Mouse (Mus musculus) ovary, adult 18-20 months (tissue): Measurements from ENCODE around the gene Abhd17a.

Experiments
- DNase-seq: peaks from one replicate; pipeline ENCODE4 v3.0.0; 2022; ENCODE audit warnings: low spot score, mixed read lengths

Abhd17a gene

DNA sequence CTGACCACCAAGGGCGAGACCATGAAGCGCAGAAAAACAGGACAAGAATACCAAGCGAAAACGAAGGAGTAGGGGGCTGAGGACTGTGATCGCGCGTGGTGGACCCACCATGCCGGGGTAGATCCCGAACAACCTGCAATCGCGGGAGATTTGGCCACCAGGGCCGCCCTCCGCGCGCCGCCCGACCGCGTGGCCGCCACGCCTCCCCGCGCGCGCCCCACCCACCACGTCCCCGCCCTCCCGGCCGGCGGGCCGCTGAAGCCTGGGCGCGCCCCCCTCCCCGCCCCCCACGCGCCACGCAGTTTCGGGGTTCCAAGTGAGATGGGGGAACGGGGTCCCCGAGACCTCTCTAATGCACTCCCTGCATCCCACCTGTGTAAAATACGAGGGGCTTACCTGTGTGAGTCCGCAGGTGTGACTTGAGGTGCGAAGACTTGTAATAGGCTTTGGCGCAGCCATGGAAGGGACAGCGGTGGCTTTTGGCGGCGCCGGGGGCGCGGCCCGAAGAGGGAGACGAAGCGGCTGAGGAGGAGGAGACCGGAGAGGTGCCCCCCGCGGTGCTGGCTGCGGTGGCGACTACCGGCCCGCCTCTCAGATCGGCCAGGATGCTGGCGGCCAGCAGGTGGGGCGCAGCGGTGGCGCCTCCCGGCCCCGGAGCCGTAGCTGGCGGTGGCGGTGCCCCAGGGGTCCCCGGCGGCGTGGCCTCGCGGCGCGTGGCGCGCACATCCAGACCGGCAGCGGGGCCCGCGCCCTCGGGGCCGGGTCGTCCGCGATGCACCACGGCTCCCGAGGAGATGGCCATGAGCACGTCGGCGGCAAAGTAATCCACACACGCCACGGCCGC, 13.6 kb downstream of the Abhd17a start:
- no peak for DNase-seq

DNA sequence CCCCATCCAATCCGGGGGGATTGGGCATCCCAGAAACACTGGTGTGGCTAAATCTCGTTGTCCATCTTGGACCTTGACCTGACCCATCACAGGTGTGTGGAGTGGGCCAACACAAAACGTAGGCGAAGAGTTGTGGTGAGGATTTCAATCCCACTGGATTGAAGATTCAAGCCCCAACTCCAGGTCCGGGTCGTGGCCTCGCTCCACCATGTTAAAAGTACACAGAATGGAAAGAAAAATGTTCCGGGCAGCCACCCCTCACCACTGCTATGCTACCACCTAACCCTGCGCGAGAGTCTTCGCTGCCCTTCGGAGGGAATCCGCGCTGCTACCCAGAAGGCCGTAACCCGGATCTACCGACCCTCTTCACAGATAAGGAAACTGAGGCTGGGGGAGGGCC, 14.2 kb downstream of the Abhd17a start:
- no peak for DNase-seq

DNA sequence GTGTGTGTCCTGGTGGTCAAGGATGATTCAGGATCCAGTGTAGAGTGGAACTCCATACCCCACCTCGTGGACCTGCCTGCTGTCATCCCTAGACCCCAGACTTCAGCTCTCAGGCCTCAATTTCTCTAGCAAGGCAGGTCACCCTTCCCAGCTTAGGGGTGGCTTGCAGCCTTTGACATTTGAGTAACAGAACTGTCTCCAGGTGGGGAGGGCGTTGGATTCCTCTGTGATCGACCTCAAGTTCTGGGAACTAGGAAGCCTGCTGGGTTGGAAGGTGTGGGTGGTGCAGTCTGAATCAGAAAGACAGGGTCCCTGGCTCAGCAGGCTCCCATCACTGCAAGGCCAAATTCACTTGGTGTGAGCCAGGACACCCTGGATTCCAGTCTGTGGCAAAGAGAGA, 15.2 kb downstream of the Abhd17a start:
- DNase-seq = no peak

GRCm38 (mm10) chr10:80573944-80574343, 16.2 kb downstream of the Abhd17a start:
- no peak for DNase-seq

DNA sequence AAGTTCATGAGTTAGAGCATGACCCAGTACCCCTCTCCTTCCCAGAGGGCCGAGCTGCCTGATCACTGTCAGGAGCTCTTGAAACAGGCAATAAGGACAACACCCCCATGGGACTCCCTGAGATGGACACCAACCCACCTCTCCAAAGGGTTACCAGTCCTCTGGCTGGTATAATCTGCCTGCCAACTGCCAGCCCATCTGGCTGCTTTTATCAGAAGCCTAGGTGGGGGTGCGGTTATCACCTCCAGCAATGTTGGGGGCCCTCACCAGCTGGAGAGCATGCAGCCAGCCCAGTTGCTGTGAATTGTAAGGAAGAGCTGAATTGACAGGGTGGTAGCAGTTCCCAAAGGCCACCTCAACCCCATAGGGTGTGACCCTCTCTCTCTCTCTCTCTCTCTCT, 17.7 kb downstream of the Abhd17a start:
- DNase-seq = no peak

GRCm38 (mm10) chr10:80570871-80571836, 19.0 kb downstream of the Abhd17a start:
- DNase-seq = no peak

DNA sequence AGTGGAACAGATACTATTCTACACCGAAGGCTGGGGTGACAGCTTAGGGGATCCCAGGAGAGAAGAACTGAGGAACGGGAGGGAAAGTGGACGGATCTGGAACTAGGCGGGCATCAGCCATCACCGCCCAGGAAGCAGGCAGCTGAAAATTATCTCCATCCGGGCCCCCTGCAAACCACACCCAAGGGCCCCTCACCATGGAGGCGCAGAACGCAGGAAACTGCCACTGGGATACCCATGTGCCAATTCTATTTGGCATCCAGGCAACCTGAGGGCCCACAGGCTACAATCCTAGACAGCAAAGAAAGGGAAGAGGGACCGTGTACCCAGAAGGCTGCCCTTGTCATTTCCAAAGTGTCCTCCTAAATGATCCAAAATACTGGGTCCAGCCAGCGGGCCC, 19.7 kb downstream of the Abhd17a start:
- DNase-seq = no peak

DNA sequence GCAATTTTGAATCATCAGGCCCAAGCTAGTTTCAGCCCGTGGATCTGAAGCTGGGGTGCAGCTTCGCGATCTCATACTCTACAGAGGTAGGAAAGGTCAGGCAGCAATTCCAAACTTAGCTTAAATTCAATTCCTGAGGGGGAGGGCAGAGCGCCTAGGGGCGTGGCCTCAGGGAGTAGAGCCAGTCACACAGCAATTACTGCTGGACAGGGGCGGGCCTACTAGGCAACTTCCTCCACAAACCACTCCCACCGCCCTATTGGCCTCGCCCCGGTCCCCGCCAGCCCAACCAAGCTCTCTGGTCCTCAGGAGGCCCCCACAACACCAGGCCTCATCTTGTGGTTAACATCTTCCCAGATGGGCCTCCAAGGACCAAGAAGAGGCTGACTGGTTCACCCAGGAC, 20.5 kb downstream of the Abhd17a start:
- DNase-seq = no peak

GRCm38 (mm10) chr10:80568876-80569275, 21.3 kb downstream of the Abhd17a start:
- DNase-seq = no peak

GRCm38 (mm10) chr10:80566375-80567092, 23.6 kb downstream of the Abhd17a start:
- DNase-seq = no peak

- peak; percentile 82 for DNase-seq
Measured at GRCm38 (mm10) chr10:80561116-80561944, 28.8 kb downstream of the Abhd17a start, which contains the start of gene Rexo1. TSS of gene Rexo1 (minus strand) at chr10:80561560.

DNA sequence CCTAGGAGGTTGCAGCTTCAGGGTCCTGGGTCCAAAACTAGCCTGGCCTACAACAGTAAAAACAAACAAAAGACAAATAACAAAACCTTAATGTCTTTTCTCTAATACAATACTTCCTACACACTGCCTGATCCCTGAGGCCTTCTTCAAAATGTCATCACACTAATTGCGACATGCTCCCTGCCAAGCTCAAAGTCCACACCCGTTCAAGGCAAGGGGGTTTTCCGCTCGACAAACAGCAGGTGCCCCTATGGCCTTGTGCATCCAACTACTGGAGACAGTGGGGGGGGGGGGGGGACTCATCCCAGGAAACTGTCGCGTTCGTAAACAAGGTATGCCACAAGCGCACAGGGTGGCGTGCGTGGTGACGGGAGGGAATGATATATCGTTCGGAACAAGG, 29.5 kb downstream of the Abhd17a start:
- DNase-seq = no peak

- DNase-seq = no peak
Measured at GRCm38 (mm10) chr10:80559431-80559830, 30.7 kb downstream of the Abhd17a start.

- DNase-seq = peak; percentile 60
Measured at GRCm38 (mm10) chr10:80557346-80557965, 32.7 kb downstream of the Abhd17a start.

GRCm38 (mm10) chr10:80553997-80554396, 36.1 kb downstream of the Abhd17a start:
- DNase-seq = no peak

DNA sequence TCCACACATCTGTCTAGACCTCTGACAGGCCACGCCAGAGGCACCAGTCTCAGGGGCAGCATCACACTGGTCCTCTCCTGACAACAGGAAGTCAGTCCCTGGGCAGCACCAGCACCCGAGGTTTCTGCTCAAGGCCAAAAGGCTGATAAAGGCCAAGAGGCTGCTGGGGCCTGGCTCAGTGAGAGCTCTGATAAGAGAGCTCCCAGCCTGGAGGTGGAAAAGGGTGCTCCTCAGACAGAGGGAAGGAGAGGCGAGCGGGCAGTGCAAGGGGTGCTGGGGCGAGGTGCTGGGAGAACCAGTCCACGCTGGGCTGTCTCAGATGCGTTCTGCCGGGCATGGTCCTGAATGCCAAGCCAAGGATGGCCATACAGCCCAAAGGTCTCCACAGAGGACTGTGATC, 36.6 kb downstream of the Abhd17a start:
- peak; percentile 75 for DNase-seq

- no peak for DNase-seq
Measured at GRCm38 (mm10) chr10:80552364-80552763, 37.8 kb downstream of the Abhd17a start.

DNA sequence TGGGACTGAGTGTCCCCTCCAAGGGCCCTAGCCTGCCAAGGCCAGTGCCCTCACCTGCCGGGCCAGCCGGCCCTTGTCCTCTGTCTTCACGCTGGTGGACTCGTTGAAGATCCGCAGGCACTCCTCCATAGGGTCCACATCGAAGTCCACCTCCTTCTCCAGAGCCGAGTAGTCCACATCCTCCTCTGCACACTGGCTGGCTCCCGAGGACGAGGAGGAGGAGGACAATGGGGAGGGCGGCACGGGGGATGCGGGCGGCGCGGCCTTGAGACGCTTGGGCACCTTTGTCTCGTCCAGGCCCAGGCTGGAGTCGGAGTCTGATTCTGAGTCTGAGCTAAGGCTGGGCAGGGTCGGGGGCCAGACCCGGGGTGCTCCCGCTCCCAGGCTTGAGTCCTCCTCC, 40.9 kb downstream of the Abhd17a start:
- DNase-seq = peak; percentile 58

GRCm38 (mm10) chr10:80548428-80549006, 41.6 kb downstream of the Abhd17a start:
- peak; percentile 87 for DNase-seq

- DNase-seq = no peak
Measured at GRCm38 (mm10) chr10:80547539-80547938, 42.6 kb downstream of the Abhd17a start.
